Mouse (Mus musculus) intestine, embryonic 15.5 days (tissue): ENCODE data around the gene Ugt1a8. TPM values are rescaled to one million over a fixed set of nuclear protein-coding genes. Genes with fewer than 3 reads are reported as not detected.
A peak's percentile ranks its signal among the peaks of the same experiment; 100 is the strongest.
"Not testable (repeated sequence)": the region's sequence is repeated elsewhere in the genome, so short reads cannot be mapped to it uniquely, and the experiment has no call there.

Source experiments
- ATAC-seq: fragments of 200-750 bp; cut with Nextera tagmentation; 2 replicates; pipeline ENCODE4 v1.8.0; 2017; ENCODE audit warnings: moderate TSS enrichment, moderate library complexity
- H3K27ac ChIP-seq: fragments of 300-500 bp; sonication (generic); 2 replicates; pipeline ENCODE4 v1.5.1; 2015; ENCODE audit warnings: mild to moderate bottlenecking, inconsistent platforms
- H3K27me3 ChIP-seq: fragments of 300-500 bp; sonication (generic); replicated peaks from 2 replicates; pipeline ENCODE4 v1.6.1; 2015; ENCODE audit warnings: inconsistent platforms
- H3K36me3 ChIP-seq: fragments of 300-500 bp; sonication (generic); 2 replicates; pipeline ENCODE4 v1.6.1; 2015; ENCODE audit warnings: inconsistent platforms
- H3K4me1 ChIP-seq: fragments of 300-500 bp; sonication (generic); replicated peaks from 2 replicates; pipeline ENCODE4 v1.6.1; 2015; ENCODE audit warnings: inconsistent platforms
- H3K4me2 ChIP-seq: fragments of 300-500 bp; sonication (generic); replicated peaks from 2 replicates; pipeline ENCODE4 v1.6.1; 2015; ENCODE audit warnings: mild to moderate bottlenecking, inconsistent platforms
- H3K4me3 ChIP-seq: fragments of 300-500 bp; sonication (generic); replicated peaks from 2 replicates; pipeline ENCODE4 v1.5.1; 2015; ENCODE audit warnings: inconsistent platforms
- H3K9ac ChIP-seq: fragments of 300-500 bp; sonication (generic); 2 replicates; pipeline ENCODE4 v1.6.1; 2015; ENCODE audit warnings: inconsistent platforms
- H3K9me3 ChIP-seq: fragments of 300-500 bp; sonication (generic); 2 replicates; pipeline ENCODE4 v1.6.1; 2016; ENCODE audit warnings: inconsistent platforms
- WGBS: fragments of 180-500 bp; shearing (Covaris S2); methylation state at CpG from one replicate; pipeline ENCODE4 v1.1.7; 2015; 5-methylcytosine and 5-hydroxymethylcytosine counted together
- polyA plus RNA-seq: library from polyadenylated mRNA; unstranded; fragments of >200 nt; fragmentation: Nextera tagmentation; extraction: Ambion mirVana; gene quantifications from 2 replicates; pipeline ENCODE4 v1.2.1, GENCODE M21; 2015

Ugt1a8 gene
- polyA plus RNA-seq, 1 experiment from 2014 or later = not detected

DNA sequence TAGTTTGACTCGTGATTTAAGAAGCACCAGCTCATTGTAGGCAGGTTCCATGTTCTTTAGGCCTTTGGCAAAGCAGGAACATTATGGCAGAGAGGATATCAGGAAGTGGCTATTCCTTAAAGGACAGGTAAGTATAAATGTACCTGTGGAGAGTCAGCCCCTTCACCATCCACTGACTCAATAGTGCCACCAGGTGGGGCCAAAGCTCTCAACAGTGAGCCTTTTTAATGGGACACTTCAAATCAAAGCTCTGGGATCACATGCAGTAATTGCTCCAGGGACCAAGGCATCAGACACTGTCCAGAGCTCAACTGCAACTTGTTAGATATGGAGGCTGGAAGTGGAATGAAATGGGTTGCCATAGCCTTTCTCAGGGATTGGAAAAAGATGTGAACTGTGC is 33.9 kb downstream of the Ugt1a8 start:
- not testable (repeated sequence) for H3K9ac ChIP-seq, ATAC-seq, H3K27me3 ChIP-seq, H3K27ac ChIP-seq, H3K4me3 ChIP-seq, H3K4me2 ChIP-seq, H3K9me3 ChIP-seq, H3K36me3 ChIP-seq, H3K4me1 ChIP-seq
- no CpG with 5 or more reads among the region's 1 CpGs for WGBS

DNA sequence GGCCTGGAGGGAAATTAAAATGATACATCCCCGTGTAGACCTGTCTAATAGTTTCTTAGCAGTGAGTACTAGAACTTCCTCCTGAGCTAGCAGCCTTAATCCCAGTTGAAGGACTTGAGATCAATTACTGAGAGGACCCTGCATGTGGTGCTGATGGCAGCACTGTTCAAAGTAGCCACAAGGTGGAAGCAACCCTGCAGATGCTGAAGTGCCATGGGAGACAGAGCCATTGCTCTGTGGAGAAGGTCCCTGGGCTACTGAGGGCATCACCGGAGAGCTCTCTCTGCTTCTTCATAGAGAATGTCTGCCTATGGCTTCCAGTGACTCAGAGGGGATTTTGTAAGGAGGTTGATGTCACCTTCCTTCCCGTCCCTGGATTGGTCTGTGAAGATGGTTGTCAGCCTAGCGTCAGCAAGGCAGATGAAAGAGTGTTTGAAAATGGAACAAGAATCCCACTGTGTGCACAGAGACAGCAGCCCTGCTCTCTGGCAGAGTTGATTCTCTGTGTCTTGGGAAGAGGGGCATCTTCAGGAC is 38.3 kb downstream of the Ugt1a8 start:
- 78% methylated on average over 4 of the region's 4 CpGs for WGBS
- not testable (repeated sequence) for H3K36me3 ChIP-seq, H3K9ac ChIP-seq, H3K4me1 ChIP-seq, H3K27ac ChIP-seq, H3K27me3 ChIP-seq, H3K4me3 ChIP-seq, ATAC-seq, H3K9me3 ChIP-seq, H3K4me2 ChIP-seq

DNA sequence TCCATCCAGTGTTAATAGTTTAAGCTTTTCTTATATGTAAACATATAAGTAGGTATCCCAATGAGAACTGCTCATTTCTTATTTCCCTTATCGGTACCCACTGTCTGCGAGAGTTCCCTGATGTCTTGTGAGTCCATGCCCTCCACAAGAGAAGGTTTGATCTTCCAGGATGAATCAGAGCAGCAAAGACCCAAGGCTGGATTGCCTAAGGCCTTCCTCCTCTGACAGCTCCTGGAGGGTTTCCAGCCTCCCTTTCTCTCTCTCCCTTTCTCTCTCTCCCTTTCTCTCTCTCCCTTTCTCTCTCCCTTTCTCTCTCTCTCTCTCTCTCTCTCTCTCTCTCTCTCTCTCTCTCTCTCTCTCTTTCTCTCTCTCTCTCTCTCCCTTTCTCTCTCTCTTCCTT is 41.5 kb downstream of the Ugt1a8 start:
- not testable (repeated sequence) for H3K9ac ChIP-seq, H3K9me3 ChIP-seq, H3K4me2 ChIP-seq, H3K4me1 ChIP-seq, H3K4me3 ChIP-seq, H3K27ac ChIP-seq, ATAC-seq, H3K36me3 ChIP-seq, H3K27me3 ChIP-seq
- whole genome bisulfite sequencing = 79% methylated on average over 2 of the region's 2 CpGs

DNA sequence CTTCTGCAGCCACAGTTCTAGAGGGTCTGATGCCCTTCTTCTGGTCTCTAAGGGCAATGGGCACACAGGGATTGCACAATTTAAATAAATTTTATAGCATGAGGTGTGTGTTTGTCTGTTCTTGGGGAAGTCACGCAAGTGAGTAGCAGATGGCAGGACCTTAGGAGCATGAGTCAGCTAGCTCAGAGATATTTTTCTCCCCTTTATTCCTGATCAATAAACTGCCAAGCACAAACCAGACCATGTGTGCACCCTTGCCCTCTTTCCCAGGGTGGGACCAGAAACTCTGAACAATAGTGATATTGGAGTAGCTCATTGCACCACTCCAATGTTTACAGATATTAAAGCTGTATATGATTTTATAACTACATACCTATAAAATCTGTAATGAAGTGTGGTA is 42.6 kb downstream of the Ugt1a8 start:
- H3K4me3 ChIP-seq, H3K36me3 ChIP-seq, H3K27ac ChIP-seq, H3K9ac ChIP-seq, H3K9me3 ChIP-seq, H3K4me2 ChIP-seq, H3K27me3 ChIP-seq: not testable (repeated sequence)
- H3K4me1 ChIP-seq = peaks cover 10% of the 10 kb centered on the region
- WGBS = 59% methylated on average over 1 of the region's 1 CpGs
- peak; percentile 67 for ATAC-seq

DNA sequence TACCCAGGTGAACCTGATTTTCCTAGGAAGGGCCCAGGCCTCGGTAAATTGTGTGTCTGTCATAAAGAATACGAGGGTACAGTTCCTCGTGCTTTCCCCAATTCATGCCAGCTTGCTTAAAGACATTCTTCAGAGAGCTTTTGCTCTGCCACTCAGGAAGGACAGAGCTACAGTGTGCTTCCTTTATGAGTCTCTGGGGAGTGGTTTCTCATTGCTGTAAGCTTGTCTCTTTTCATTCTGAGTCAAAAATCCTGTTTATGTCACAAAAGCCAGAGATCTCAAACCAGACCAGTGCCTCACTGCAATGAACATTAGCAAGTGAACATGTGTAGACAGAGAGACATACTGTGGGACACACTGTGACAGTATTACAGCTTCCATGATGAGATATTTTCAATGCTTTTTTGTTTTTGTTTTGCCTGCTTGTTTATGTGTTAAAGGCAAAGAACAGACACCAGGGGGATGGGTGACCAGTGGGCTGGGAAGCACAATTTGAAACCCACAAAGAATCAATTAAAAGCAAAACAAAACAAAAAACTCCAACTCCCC is 46.4 kb downstream of the Ugt1a8 start:
- no peak overlapping the region for H3K4me2 ChIP-seq
- H3K27me3 ChIP-seq = no peaks in the 10 kb centered on the region
- no peaks in the 10 kb centered on the region for H3K9me3 ChIP-seq
- H3K36me3 ChIP-seq = no peaks in the 10 kb centered on the region
- H3K4me1 ChIP-seq = peaks cover 10% of the 10 kb centered on the region
- peak overlapping the region; percentile 61; the same call in 1 of the 2 replicates for H3K27ac ChIP-seq
- H3K9ac ChIP-seq = no peak overlapping the region
- no peak for ATAC-seq
- no peak overlapping the region for H3K4me3 ChIP-seq
- WGBS = 64% methylated on average over 3 of the region's 3 CpGs

DNA sequence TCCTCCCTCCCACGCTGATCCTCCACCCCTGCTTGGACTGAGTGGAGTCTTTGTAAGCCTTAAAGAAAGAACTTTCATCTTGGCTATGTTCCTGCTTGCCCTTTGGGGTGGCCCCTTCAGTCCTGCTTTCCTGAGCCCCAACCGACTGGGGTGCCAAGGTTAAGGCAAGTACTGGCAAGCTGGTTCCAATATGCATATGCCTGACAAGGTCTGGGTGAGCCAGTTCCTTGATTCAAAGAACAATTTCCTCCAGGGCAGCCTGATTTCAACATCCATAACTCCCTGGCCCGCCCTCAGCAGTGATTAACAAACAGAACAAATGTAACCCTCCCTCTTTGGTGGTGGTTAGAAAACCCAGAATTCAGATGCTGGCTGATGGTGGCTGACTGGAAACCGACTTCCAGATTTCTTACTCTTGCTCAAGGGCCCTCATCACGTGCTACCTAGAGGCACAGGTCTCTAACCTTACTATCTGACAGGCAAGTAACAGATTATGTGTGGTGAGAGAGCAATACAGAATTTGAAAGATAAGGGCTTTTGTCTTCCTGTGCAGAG is 46.9 kb downstream of the Ugt1a8 start, which contains the start of gene Ugt1a6a:
Ugt1a6a (plus strand) TSS at position 353 of the 555 bp plus-strand sequence.
- not testable (repeated sequence) for H3K27me3 ChIP-seq, H3K9ac ChIP-seq, H3K4me3 ChIP-seq, H3K36me3 ChIP-seq, H3K9me3 ChIP-seq, H3K4me2 ChIP-seq
- peaks cover 10% of the 10 kb centered on the region for H3K4me1 ChIP-seq
- peak within 1 kb of the TSS; percentile 61; the same call in 1 of the 2 replicates for H3K27ac ChIP-seq
- peak; percentile 56 for ATAC-seq
- WGBS = 36% methylated on average over 4 of the region's 5 CpGs

DNA sequence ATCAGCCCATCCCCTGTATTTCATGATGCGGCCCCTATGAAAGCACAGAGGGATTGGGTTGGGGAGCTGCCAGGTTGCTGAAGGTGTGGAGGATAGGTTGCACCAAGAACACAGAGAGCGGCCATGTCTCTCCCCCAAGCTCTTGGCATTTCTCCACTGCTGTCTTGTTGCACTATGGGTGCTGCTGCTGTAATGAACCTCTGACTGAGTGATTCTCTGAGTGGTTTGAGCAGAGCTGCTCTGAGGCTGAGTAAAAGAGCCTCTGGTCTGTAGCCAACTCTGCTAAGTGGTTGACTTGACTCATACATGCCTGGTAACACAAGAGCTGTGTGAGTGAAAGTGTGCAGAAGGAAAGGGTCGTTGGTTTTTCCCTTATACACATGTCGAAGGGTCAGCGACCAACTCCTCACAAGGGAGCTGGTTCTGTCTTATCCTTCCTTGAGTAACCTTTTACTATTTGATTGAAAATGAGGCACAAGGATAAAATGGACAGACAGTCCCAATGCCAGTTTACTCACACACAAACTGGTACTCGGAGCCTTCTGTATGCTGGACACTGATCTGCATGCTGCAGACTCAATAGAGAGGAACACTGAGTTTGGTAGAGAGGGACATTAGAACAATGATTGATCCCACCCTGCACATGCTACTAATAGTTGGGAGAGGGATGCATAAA is 47.8 kb downstream of the Ugt1a8 start:
- H3K4me2 ChIP-seq, H3K27ac ChIP-seq: not testable (repeated sequence)
- WGBS = 85% methylated on average over 6 of the region's 6 CpGs

DNA sequence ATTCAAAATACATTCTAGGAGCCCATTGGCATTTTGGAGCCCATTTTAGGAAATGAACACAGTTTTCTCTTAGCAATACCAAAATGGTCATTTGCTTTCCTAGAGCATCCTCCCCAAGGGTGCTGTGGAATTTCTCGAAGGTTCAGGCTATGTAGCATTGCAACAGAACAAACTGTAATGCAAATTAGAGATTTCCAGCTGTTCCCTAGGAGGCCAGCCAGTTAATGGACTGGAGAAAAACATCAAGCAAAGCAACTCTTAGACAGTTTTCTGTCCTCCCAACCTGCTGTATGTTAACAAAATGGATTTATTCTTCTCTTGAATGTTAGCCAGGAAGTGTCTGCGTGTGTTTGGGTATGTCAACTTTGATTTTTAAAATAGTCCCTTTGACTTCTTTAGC is 49.0 kb downstream of the Ugt1a8 start:
- H3K36me3 ChIP-seq = no peaks in the 10 kb centered on the region
- H3K4me2 ChIP-seq = no peak overlapping the region
- H3K27ac ChIP-seq = no peak overlapping the region
- 81% methylated on average over 2 of the region's 2 CpGs for WGBS
- H3K4me3 ChIP-seq = no peak overlapping the region
- no peak overlapping the region for H3K9ac ChIP-seq
- no peaks in the 10 kb centered on the region for H3K9me3 ChIP-seq
- no peaks in the 10 kb centered on the region for H3K27me3 ChIP-seq
- H3K4me1 ChIP-seq = peaks cover 10% of the 10 kb centered on the region
- no peak for ATAC-seq

More for the DNA sequence above, 47.8 kb downstream of the Ugt1a8 start:
- not testable (repeated sequence) for H3K9me3 ChIP-seq, H3K4me3 ChIP-seq, ATAC-seq, H3K9ac ChIP-seq, H3K27me3 ChIP-seq, H3K36me3 ChIP-seq
- H3K4me1 ChIP-seq = peaks cover 10% of the 10 kb centered on the region

DNA sequence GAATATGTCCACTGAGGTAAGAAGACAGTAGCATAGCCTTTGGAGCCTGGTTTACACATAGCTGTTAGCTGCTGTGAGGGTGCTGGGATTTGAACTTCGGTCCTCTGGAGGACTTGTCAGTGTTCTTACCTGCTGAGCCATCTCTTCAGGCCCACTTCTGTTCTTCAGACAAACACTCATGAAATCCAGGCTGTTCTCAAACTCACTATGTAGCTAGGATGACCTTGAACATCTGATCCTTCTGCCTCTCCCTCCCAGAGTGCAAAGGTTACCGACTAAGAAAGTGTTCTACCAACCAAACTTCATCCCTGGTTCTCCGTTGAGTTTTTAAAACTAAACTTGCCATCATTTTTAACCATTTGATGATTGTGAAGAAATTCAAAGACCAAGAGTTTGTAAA is 49.7 kb downstream of the Ugt1a8 start:
- Histone ChIP-seq H3K4me1 (peaks cover 10% of the 10 kb centered on the region), H3K27ac (no peak overlapping the region), H3K27me3 (no peaks in the 10 kb centered on the region), H3K9me3 (no peaks in the 10 kb centered on the region), H3K4me2 (no peak overlapping the region), H3K36me3 (no peaks in the 10 kb centered on the region), H3K9ac (no peak overlapping the region), H3K4me3 (no peak overlapping the region)
- no peak for ATAC-seq
- 74% methylated on average over 3 of the region's 3 CpGs for WGBS

DNA sequence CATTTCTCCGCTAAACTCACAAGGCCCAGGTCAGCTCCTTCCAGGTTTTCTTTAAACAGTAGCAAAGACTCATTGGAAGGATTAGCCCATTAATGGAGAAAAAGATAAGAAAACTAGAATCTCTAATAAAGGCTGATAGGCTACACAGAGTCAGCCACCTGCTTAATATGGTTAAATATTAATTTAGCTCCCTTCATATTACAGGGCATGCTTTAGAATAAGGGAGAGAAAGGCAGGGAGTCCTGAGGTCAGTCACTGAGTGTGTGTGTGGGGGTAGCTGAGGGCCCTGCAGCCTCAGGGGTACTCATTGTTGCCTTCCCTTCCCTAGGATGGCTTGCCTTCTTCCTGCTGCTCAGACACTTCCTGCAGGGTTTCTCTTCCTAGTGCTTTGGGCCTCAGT is 50.5 kb downstream of the Ugt1a8 start:
- 64% methylated on average over 1 of the region's 1 CpGs for WGBS
- H3K27ac ChIP-seq = no peak overlapping the region
- H3K4me1 ChIP-seq = peaks cover 10% of the 10 kb centered on the region
- H3K4me2 ChIP-seq = no peak overlapping the region
- H3K4me3 ChIP-seq = no peak overlapping the region
- no peaks in the 10 kb centered on the region for H3K27me3 ChIP-seq
- peak; percentile 61 for ATAC-seq
- no peaks in the 10 kb centered on the region for H3K9me3 ChIP-seq
- no peaks in the 10 kb centered on the region for H3K36me3 ChIP-seq
- H3K9ac ChIP-seq = no peak overlapping the region

DNA sequence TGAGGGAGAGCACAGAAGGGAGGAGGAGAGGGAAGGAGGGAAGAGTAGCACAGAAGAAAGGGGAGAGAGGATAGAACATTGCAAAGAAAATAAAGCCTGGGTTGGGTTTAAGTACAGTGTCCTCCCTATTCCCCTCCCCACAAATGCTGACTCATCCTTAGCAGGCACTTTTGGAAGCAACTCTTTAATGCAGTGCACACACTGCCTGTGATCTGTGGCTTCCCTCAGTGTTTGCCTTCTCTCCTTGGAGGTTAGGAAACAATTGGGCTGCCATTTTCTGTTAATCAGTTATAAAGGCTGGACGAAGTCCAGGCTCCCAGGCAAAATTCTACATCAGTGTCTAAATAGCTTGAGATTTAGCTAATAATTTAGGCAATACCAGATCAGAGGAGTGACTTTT is 52.9 kb downstream of the Ugt1a8 start:
- WGBS = 51% methylated on average over 1 of the region's 1 CpGs
- peak; percentile 80 for ATAC-seq
- not testable (repeated sequence) for H3K9ac ChIP-seq, H3K27ac ChIP-seq, H3K4me1 ChIP-seq, H3K36me3 ChIP-seq, H3K9me3 ChIP-seq, H3K4me2 ChIP-seq, H3K4me3 ChIP-seq, H3K27me3 ChIP-seq

DNA sequence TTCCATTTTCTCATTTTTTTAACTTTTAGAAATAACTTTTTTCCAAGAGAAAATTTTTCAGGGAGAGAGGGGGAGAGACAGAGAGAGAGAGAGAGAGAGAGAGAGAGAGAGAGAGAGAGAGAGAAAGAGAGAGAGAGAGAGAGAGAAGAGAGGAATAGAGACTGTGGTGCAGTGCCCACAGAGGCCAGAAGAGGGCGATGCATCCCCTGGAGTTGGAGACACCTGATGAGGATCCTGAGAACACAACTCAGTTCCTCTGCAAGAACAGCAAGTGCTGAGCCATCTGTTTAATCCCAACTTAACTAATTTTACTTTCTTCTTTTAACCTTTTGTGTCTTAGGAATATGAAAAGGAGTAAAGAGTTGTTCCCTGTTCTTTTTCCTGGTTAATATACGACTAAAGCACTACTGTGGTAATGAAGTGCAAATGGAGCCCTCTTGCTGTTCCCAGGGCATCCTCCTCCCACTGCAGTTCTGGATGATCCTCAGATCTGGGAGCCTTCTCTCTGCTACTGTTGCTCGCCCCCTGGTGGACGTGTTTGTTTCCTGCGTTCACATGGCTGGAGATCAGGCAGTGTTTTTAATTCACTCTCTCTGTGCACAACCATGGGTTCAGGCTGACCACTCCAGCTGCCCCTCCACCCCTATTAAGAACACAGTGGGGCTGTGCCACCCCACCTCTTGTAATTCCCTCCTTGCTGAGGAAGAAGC is 56.5 kb downstream of the Ugt1a8 start:
- not testable (repeated sequence) for H3K9ac ChIP-seq, H3K4me2 ChIP-seq, H3K27me3 ChIP-seq, H3K27ac ChIP-seq, H3K4me1 ChIP-seq, H3K36me3 ChIP-seq, H3K9me3 ChIP-seq, H3K4me3 ChIP-seq
- WGBS = 3% methylated on average over 5 of the region's 5 CpGs
- peak; percentile 39 for ATAC-seq
